ENCODE assay signal across 1 mouse cellular context in the genomic region with DNA sequence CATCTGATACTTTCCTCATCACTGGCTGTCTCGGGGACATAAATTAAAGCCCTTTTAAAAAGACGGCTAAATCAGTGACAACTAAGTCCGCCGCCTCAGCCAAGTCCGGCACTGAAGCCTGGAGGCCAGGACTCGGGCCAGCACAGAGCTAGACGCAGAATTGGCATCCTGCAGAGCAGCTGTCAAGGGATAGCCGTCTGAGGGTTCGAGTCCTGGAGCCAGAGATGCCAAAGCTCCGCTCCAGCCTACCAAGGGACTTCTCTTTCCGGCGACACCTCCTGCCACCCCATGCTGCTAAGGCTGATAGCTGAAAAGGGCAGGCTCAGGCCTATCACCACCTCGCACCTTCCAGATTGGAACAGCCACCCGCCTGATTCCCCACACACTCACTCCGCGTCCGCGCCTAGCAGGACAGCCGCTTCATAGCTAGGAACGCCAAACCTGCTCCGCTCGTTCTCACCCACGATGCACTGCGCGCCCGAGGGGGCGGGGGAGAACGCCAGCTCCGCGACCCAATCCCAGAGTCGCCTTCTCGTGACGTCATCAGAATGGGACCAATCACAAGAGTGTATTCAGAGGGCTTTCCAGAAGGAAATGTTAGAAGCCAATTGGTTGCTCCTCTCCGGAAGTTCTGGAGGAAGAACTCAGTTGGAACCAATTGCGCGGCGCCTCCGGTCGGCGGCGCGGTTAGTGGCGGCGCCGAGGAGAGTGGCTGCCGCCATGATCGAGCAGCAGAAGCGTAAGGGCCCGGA.
A peak's percentile ranks its signal among the peaks of the same experiment; 100 is the strongest.
TF ChIP-seq lines count a peak whose summit lies in the region.

A gene (minus strand): TSS at position 458 of the 752 bp plus-strand sequence.
A gene (plus strand): TSS at position 647 of the 752 bp plus-strand sequence.

TF ChIP-seq in CH12.LX, 34 proteins besides CTCF, POLR2A, EP300 and RAD21 (continued from another document):
- TF ChIP-seq MAZ (IDR thresholded peaks at IDR 0.05; ENCODE audit: low read depth, low read length) (peak; percentile 75), USF2 (conservative IDR thresholded peaks at IDR 0.05; ENCODE audit: low read depth, low read length) (no peak), ZC3H11A (IDR thresholded peaks at IDR 0.05; ENCODE audit: low read depth, low read length) (no peak), HCFC1 (IDR thresholded peaks at IDR 0.05; ENCODE audit: low read depth, low read length) (peak; percentile 85), JUND (conservative IDR thresholded peaks at IDR 0.05; ENCODE audit: low read depth, low read length) (peak; percentile 73; the same call in 1 of the 2 replicates), ZKSCAN1 (IDR thresholded peaks at IDR 0.05; ENCODE audit: borderline replicate concordance, low read depth, low read length) (no peak), CHD2 (IDR thresholded peaks at IDR 0.05; ENCODE audit: low read length) (peak; percentile 90), ZNF384 (IDR thresholded peaks at IDR 0.05; ENCODE audit: low read depth, low read length) (no peak), MAX (IDR thresholded peaks at IDR 0.05; ENCODE audit: low read length) (peak; percentile 71), IRF4 (IDR thresholded peaks at IDR 0.05; ENCODE audit: low read depth, low read length) (peak; percentile 20; the same call in 1 of the 2 replicates), POLR2AphosphoS2 (IDR thresholded peaks at IDR 0.05; ENCODE audit: low read depth, low read length) (peak; percentile 78; the same call in 1 of the 2 replicates), MEF2A (IDR thresholded peaks at IDR 0.05; ENCODE audit: borderline replicate concordance, low read depth, low read length) (peak; percentile 72), MXI1 (IDR thresholded peaks at IDR 0.05; ENCODE audit: low read depth, low read length) (peak; percentile 81), ELF1 (IDR thresholded peaks at IDR 0.05; ENCODE audit: low read depth, low read length) (peak; percentile 77), BHLHE40 (IDR thresholded peaks at IDR 0.05; ENCODE audit: low read depth, low read length) (no peak), E2F4 (IDR thresholded peaks at IDR 0.05; ENCODE audit: insufficient replicate concordance, low read depth, low read length) (peak; percentile 84; the same call in 1 of the 2 replicates), GABPA (IDR thresholded peaks at IDR 0.05; ENCODE audit: insufficient replicate concordance, low read depth, low read length) (no peak; the same call in 1 of the 2 replicates), NRF1 (IDR thresholded peaks at IDR 0.05; ENCODE audit: low read depth, low read length) (peak; percentile 61; the same call in 1 of the 2 replicates), TBP (conservative IDR thresholded peaks at IDR 0.05; ENCODE audit: low read depth, low read length) (peak; percentile 79; the same call in 1 of the 2 replicates), ETS1 (conservative IDR thresholded peaks at IDR 0.05; ENCODE audit: low read depth, low read length) (no peak), JUN (IDR thresholded peaks at IDR 0.05; ENCODE audit: insufficient read depth, low read depth, low read length) (peak; percentile 34; the same call in 1 of the 2 replicates), TCF12 (IDR thresholded peaks at IDR 0.05; ENCODE audit: low read depth, low read length) (peak; percentile 77), MAFK (IDR thresholded peaks at IDR 0.05; ENCODE audit: insufficient replicate concordance, low read length) (no peak), NELFE (IDR thresholded peaks at IDR 0.05; ENCODE audit: low read depth, low read length) (peak; percentile 86), UBTF (IDR thresholded peaks at IDR 0.05; ENCODE audit: low read depth, low read length) (no peak), ZMIZ1 (IDR thresholded peaks at IDR 0.05; ENCODE audit: low read depth, low read length) (peak; percentile 92), CHD1 (IDR thresholded peaks at IDR 0.05; ENCODE audit: low read depth, low read length) (no peak)
